Mouse (Mus musculus) embryonic facial prominence, embryonic 14.5 days (tissue): ENCODE data around the gene Hist1h2bg. TPM values are rescaled to one million over a fixed set of nuclear protein-coding genes. Genes with fewer than 3 reads are reported as not detected.

Experiments
- ATAC-seq: fragments of 200-750 bp; cut with Nextera tagmentation; 2 replicates; pipeline ENCODE4 v1.8.0; 2017; ENCODE audit warnings: low read depth, moderate number of reproducible peaks, moderate TSS enrichment
- DNase-seq: peaks from one replicate; pipeline ENCODE4 v3.0.0-alpha.2; 2015; ENCODE audit warnings: low spot score
- H3K27ac ChIP-seq: fragments of 300-500 bp; sonication (generic); replicated peaks from 2 replicates; pipeline ENCODE4 v1.5.1; 2014; ENCODE audit warnings: low read depth, mild to moderate bottlenecking, low read length, moderate library complexity
- H3K27me3 ChIP-seq: fragments of 300-500 bp; sonication (generic); replicated peaks from 2 replicates; pipeline ENCODE4 v1.6.1; 2014; ENCODE audit warnings: low read length; ENCODE audit not compliant: control insufficient read depth, insufficient read depth
- H3K36me3 ChIP-seq: fragments of 300-500 bp; sonication (generic); 2 replicates; pipeline ENCODE4 v1.6.1; 2014; ENCODE audit warnings: low read length, mixed read lengths; ENCODE audit not compliant: control insufficient read depth, insufficient read depth
- H3K4me1 ChIP-seq: fragments of 300-500 bp; sonication (generic); 2 replicates; pipeline ENCODE4 v1.6.1; 2014; ENCODE audit warnings: antibody characterized with exemption, low read length; ENCODE audit not compliant: control insufficient read depth, insufficient read depth
- H3K4me2 ChIP-seq: fragments of 300-500 bp; sonication (generic); 2 replicates; pipeline ENCODE4 v1.6.1; 2014; ENCODE audit warnings: low read depth, mild to moderate bottlenecking, low read length, moderate library complexity, mixed read lengths
- H3K4me3 ChIP-seq: fragments of 300-500 bp; sonication (generic); 2 replicates; pipeline ENCODE4 v1.5.1; 2014; ENCODE audit warnings: low read depth, mild to moderate bottlenecking, low read length
- H3K9ac ChIP-seq: fragments of 300-500 bp; sonication (generic); 2 replicates; pipeline ENCODE4 v1.6.1; 2014; ENCODE audit warnings: low read depth, mild to moderate bottlenecking, low read length, moderate library complexity, mixed read lengths
- H3K9me3 ChIP-seq: fragments of 300-500 bp; sonication (generic); 2 replicates; pipeline ENCODE4 v1.6.1; 2016; ENCODE audit warnings: low read length; ENCODE audit not compliant: control insufficient read depth
- WGBS: fragments of 180-500 bp; shearing (Covaris S2); extraction: QIAGEN DNeasy Blood & Tissue Kit; methylation state at CpG from one replicate; pipeline ENCODE4 v1.1.7; 2014; 5-methylcytosine and 5-hydroxymethylcytosine counted together
- polyA plus RNA-seq: library from polyadenylated mRNA; unstranded; fragments of >200 nt; fragmentation: Nextera tagmentation; extraction: Ambion mirVana; gene quantifications from 2 replicates; pipeline ENCODE4 v1.2.1, GENCODE M21; 2014

Gene Hist1h2bg
- 5.1 and 5.3 TPM in 2 replicates for polyA plus RNA-seq

DNA sequence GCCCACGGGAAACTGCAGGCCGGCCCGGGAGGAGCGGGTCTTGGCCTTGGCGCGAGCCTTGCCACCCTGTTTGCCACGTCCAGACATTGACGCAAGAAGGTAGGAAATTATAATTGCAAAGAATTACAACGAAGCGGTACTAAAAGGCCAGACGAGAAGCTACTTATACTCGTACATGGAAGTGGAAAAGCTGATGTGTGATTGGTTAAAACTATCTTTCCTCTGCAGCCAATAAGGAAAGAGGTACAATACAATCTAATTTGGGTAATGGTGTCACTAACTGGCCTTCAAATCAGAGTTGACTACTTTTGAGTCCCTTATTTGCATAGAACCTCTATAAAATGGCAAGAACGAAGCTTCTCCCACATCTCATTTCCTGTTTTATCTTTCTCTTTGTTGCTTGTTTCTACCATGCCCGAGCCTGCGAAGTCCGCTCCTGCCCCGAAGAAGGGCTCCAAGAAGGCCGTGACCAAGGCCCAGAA lies at the start of gene Hist1h2bg, which contains the start of gene Hist1h2ae:
TSS of gene Hist1h2bg (plus strand) at position 375 of the 482 bp plus-strand sequence.
TSS of gene Hist1h2ae (minus strand) at position 199 of the 482 bp plus-strand sequence.
- ATAC-seq (peak; percentile 90), DNase-seq (peak; percentile 98)
- WGBS = under 1% methylated on average over 18 of the region's 18 CpGs
- Histone ChIP-seq H3K4me1 (0 out of 2 replicates have a peak, but pooled peaks cover 4% of the 10 kb centered on the region), H3K9me3 (no peaks in the 10 kb centered on the region), H3K4me2 (peak within 1 kb of the TSS; percentile 75), H3K36me3 (no peaks in the 10 kb centered on the region), H3K27ac (peak within 1 kb of the TSS; percentile 95), H3K9ac (peak within 1 kb of the TSS; percentile 76), H3K27me3 (no peaks in the 10 kb centered on the region), H3K4me3 (peak within 1 kb of the TSS; percentile 52)

DNA sequence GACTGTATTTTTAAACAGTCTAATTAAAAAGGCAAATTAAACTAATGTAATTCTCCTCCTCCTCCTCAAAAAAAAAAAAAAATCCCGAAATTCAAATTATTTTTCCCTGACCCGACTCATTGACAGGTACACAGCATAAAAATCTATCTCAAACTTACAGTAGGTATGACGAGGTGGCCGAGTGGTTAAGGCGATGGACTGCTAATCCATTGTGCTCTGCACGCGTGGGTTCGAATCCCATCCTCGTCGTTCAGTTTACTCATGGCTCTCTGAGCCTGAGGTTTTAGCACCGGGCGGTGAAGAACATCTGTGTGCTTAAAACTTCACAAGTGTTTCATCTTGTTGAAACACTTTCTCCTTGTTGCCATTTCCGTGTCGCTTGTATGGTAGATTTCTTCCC lies 49.5 kb upstream of the Hist1h2bg start:
- under 1% methylated on average over 14 of the region's 14 CpGs for WGBS
- DNase-seq (peak; percentile 85), ATAC-seq (no peak)
- Histone ChIP-seq H3K4me3 (peak overlapping the region; percentile 18), H3K4me1 (no peaks in the 10 kb centered on the region), H3K36me3 (no peaks in the 10 kb centered on the region), H3K27me3 (no peaks in the 10 kb centered on the region), H3K9ac (no peak overlapping the region), H3K9me3 (no peaks in the 10 kb centered on the region), H3K27ac (no peak overlapping the region), H3K4me2 (peak overlapping the region; percentile 44)

DNA sequence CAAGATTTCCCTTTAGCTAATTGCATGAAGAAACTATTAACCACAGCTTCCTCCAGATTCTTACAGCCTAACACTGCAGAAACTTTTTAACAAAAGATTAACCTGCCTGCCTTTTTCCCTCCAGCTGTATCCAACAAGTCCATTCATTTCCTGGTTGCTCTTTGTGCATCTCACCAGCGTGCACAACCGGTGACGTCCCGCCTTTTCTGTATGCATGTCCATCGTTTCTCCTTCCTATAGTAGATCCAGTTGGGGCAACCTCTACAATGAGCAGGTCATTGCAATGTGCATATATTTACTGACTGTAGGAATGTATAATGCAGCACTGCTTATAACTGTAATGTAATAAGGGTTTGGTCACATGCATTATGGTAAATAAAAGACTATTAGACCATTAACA lies 47.2 kb upstream of the Hist1h2bg start:
- Histone ChIP-seq H3K9ac (no peak overlapping the region), H3K4me2 (no peak overlapping the region), H3K9me3 (no peaks in the 10 kb centered on the region), H3K4me3 (no peak overlapping the region), H3K27ac (no peak overlapping the region), H3K27me3 (no peaks in the 10 kb centered on the region), H3K36me3 (no peaks in the 10 kb centered on the region), H3K4me1 (peaks cover 5% of the 10 kb centered on the region; the same call in 1 of the 2 replicates)
- ATAC-seq (no peak), DNase-seq (no peak)
- 55% methylated on average over 5 of the region's 5 CpGs for WGBS

DNA sequence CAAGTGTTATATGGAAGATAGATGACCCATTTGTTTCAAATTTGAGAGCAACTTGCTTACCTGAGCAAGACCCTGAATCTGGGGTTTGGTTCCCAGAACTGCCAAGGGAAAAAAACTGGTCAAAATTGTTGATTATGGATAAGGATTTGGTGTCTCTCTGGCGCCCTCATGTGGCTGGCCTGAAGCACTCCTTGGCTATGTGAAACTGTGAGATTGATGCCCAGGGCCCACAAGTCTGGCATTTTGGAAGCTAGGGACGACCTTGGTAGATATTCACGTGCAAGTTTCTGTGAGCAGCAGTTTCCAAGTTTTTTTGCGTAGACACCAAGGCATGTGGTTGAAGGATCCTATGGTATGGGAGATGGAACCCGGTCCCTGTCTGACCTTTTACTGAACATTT lies 46.5 kb upstream of the Hist1h2bg start:
- Histone ChIP-seq H3K9ac (no peak overlapping the region), H3K9me3 (no peaks in the 10 kb centered on the region), H3K27me3 (no peaks in the 10 kb centered on the region), H3K27ac (no peak overlapping the region), H3K36me3 (no peaks in the 10 kb centered on the region), H3K4me3 (no peak overlapping the region), H3K4me1 (peaks cover 7% of the 10 kb centered on the region; the same call in 1 of the 2 replicates), H3K4me2 (no peak overlapping the region)
- no peak for ATAC-seq
- DNase-seq = peak; percentile 86
- 12% methylated on average over 5 of the region's 5 CpGs for WGBS

DNA sequence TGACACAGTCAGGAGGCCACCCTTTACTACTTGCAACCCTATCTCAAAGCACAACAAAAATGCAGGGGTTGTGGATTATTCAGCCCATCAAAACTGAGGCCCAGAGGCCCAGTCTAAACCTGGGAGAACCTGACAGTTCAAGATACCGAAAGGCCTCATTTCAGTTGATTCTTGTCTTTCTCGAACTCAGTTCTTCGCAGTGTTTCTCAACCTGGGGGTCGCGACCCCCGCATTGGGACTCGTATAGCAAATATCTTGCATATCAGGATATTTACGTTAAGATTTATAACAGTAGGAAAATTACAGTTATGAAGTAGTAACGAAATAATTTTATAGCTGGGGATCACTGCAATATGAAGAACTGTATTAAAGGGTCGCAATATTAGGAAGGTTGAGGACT lies 45.3 kb upstream of the Hist1h2bg start:
- Histone ChIP-seq H3K27ac (no peak overlapping the region), H3K27me3 (no peaks in the 10 kb centered on the region), H3K9me3 (no peaks in the 10 kb centered on the region), H3K4me1 (peaks cover 7% of the 10 kb centered on the region; the same call in 1 of the 2 replicates), H3K4me2 (peak overlapping the region; percentile 55), H3K4me3 (peak overlapping the region; percentile 41), H3K9ac (peak overlapping the region; percentile 38; the same call in 1 of the 2 replicates), H3K36me3 (no peaks in the 10 kb centered on the region)
- no peak for DNase-seq
- 2% methylated on average over 10 of the region's 10 CpGs for WGBS
- ATAC-seq = no peak

DNA sequence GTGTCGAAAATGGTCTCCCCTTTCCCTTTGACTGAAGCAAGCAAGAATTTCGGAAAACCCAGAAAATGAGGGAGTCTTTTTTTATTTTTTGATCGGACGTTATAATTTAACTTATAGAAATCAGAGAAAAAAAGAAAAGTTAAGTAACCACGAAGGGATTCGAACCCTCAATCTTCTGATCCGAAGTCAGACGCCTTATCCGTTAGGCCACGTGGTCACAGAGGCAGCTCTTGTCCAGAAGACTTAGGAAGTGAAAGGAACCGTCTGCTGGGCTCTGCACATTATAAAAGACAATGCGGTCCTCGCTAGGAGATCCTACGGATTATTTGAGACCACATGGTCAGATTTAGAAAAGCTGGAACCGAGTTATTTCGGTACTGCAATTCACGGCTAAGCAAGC lies 44.9 kb upstream of the Hist1h2bg start:
- H3K9ac ChIP-seq = peak overlapping the region; percentile 52
- under 1% methylated on average over 17 of the region's 17 CpGs for WGBS
- peak overlapping the region; percentile 41 for H3K4me3 ChIP-seq
- no peaks in the 10 kb centered on the region for H3K27me3 ChIP-seq
- peaks cover 7% of the 10 kb centered on the region; the same call in 1 of the 2 replicates for H3K4me1 ChIP-seq
- ATAC-seq = peak; percentile 53; the same call in 1 of the 2 replicates
- no peaks in the 10 kb centered on the region for H3K9me3 ChIP-seq
- H3K4me2 ChIP-seq = peak overlapping the region; percentile 55
- H3K36me3 ChIP-seq = no peaks in the 10 kb centered on the region
- peak overlapping the region; percentile 66; the same call in 1 of the 2 replicates for H3K27ac ChIP-seq
- peak; percentile 94 for DNase-seq

- Histone ChIP-seq H3K36me3 (no peaks in the 10 kb centered on the region), H3K4me1 (peaks cover 21% of the 10 kb centered on the region), H3K27me3 (no peaks in the 10 kb centered on the region), H3K4me3 (no peak overlapping the region), H3K27ac (no peak overlapping the region), H3K9me3 (no peaks in the 10 kb centered on the region), H3K9ac (0 out of 2 replicates have a peak overlapping the region, but pooled peaks have one; percentile 2), H3K4me2 (peak overlapping the region; percentile 78)
- ATAC-seq (no peak), DNase-seq (no peak)
- WGBS = 75% methylated on average over 5 of the region's 5 CpGs
Observed at GRCm38 (mm10) chr13:23529005-23529404, 42.2 kb upstream of the Hist1h2bg start.

- Histone ChIP-seq H3K27ac (peak overlapping the region; percentile 99), H3K4me2 (peak overlapping the region; percentile 78), H3K9me3 (no peaks in the 10 kb centered on the region), H3K9ac (peak overlapping the region; percentile 79), H3K36me3 (no peaks in the 10 kb centered on the region), H3K27me3 (no peaks in the 10 kb centered on the region), H3K4me3 (peak overlapping the region; percentile 56), H3K4me1 (peaks cover 21% of the 10 kb centered on the region)
- DNase-seq (no peak), ATAC-seq (no peak)
- WGBS = 25% methylated on average over 2 of the region's 2 CpGs
Observed at GRCm38 (mm10) chr13:23529480-23530165, 41.6 kb upstream of the Hist1h2bg start.
